Mouse (Mus musculus) midbrain, embryonic 12.5 days (tissue): Measurements from ENCODE around the gene Rsph14. TPM values are rescaled to one million over a fixed set of nuclear protein-coding genes. Genes with fewer than 3 reads are reported as not detected.
A peak's percentile ranks its signal among the peaks of the same experiment; 100 is the strongest.

Experiments
- ATAC-seq: fragments of 200-750 bp; cut with Nextera tagmentation; 2 replicates; pipeline ENCODE4 v1.8.0; 2017; ENCODE audit warnings: low read depth, moderate TSS enrichment, moderate library complexity; ENCODE audit not compliant: low FRiP score
- H3K27ac ChIP-seq: fragments of 300-500 bp; sonication (generic); replicated peaks from 2 replicates; pipeline ENCODE4 v1.5.1; 2016; ENCODE audit warnings: mild to moderate bottlenecking
- H3K27me3 ChIP-seq: fragments of 300-500 bp; sonication (generic); 2 replicates; pipeline ENCODE4 v1.6.1; 2016; ENCODE audit warnings: mild to moderate bottlenecking
- H3K36me3 ChIP-seq: fragments of 300-500 bp; sonication (generic); 2 replicates; pipeline ENCODE4 v1.6.1; 2016
- H3K4me1 ChIP-seq: fragments of 300-500 bp; sonication (generic); 2 replicates; pipeline ENCODE4 v1.6.1; 2016
- H3K4me2 ChIP-seq: fragments of 300-500 bp; sonication (generic); replicated peaks from 2 replicates; pipeline ENCODE4 v1.6.1; 2016; ENCODE audit warnings: mild to moderate bottlenecking, moderate library complexity
- H3K4me3 ChIP-seq: fragments of 300-500 bp; sonication (generic); 2 replicates; pipeline ENCODE4 v1.5.1; 2016; ENCODE audit warnings: mild to moderate bottlenecking
- H3K9ac ChIP-seq: fragments of 300-500 bp; sonication (generic); replicated peaks from 2 replicates; pipeline ENCODE4 v1.6.1; 2016; ENCODE audit warnings: mild to moderate bottlenecking, moderate library complexity
- H3K9me3 ChIP-seq: fragments of 300-500 bp; sonication (generic); 2 replicates; pipeline ENCODE4 v1.6.1; 2016; ENCODE audit warnings: mild to moderate bottlenecking
- WGBS: fragments of 180-500 bp; shearing (Covaris S2); methylation state at CpG from one replicate; pipeline ENCODE4 v1.1.7; 2016; 5-methylcytosine and 5-hydroxymethylcytosine counted together
- polyA plus RNA-seq: library from polyadenylated mRNA; unstranded; fragments of >200 nt; fragmentation: Nextera tagmentation; extraction: Ambion mirVana; gene quantifications from 2 replicates; pipeline ENCODE4 v1.2.1, GENCODE M21; 2016

Gene Rsph14
- polyA plus RNA-seq, 1 experiment from 2014 or later = not detected

- peak overlapping the region; percentile 87 for H3K9ac ChIP-seq
- 1% methylated on average over 71 of the region's 71 CpGs for WGBS
- 0 out of 2 replicates have a peak overlapping the region, but pooled peaks have one; percentile 84 for H3K27ac ChIP-seq
- H3K9me3 ChIP-seq = no peaks in the 10 kb centered on the region
- H3K36me3 ChIP-seq = 0 out of 2 replicates have a peak, but pooled peaks cover 5% of the 10 kb centered on the region
- peak overlapping the region; percentile 93 for H3K4me3 ChIP-seq
- peaks cover 69% of the 10 kb centered on the region for H3K4me1 ChIP-seq
- peaks cover 21% of the 10 kb centered on the region for H3K27me3 ChIP-seq
- ATAC-seq = no peak
- peak overlapping the region; percentile 73 for H3K4me2 ChIP-seq
Measured at GRCm38 (mm10) chr10:75061341-75062188, 29.2 kb upstream of the Rsph14 start.

GRCm38 (mm10) chr10:75060843-75061235 is 28.5 kb upstream of the Rsph14 start:
- whole genome bisulfite sequencing = 0% methylated on average over 44 of the region's 48 CpGs
- H3K4me3 ChIP-seq = peak overlapping the region; percentile 93
- peak overlapping the region; percentile 73 for H3K4me2 ChIP-seq
- 0 out of 2 replicates have a peak, but pooled peaks cover 3% of the 10 kb centered on the region for H3K36me3 ChIP-seq
- peaks cover 72% of the 10 kb centered on the region for H3K4me1 ChIP-seq
- H3K9ac ChIP-seq = peak overlapping the region; percentile 87
- H3K27me3 ChIP-seq = peaks cover 21% of the 10 kb centered on the region
- H3K9me3 ChIP-seq = no peaks in the 10 kb centered on the region
- H3K27ac ChIP-seq = peak overlapping the region; percentile 84
- peak; percentile 23 for ATAC-seq

DNA sequence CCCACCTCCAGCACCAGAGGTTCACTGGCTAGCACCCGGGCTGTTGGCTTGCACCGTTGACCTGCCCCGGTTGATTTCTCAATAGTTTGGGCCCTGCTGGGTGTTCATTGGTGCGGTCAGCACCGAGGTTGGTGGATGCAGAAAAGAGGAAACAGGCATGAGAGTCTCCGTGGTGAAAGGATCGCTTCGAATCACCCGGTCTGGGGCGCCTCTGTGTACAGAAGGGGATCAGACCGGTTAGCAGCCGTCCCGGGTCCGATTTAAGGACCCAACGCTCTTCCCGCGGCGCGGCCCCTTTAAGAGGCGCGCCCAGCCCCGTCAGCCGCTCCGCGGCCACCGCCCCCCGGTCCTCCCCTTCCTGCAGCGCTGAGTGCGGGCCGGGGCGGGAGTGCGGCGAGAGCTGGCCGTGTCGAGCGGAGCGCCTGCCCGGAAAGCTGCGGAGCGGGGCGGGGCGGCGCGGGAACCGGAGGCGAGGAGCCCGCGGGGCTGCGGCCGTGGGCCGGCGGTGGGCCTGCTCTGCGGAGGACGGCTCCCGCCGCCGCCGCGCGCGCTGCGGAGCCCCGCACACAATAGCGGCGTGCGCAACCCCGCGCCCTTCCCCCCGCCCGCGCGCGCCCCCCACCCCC is 27.9 kb upstream of the Rsph14 start, which contains the start of gene Bcr:
Gene Bcr (plus strand): TSS at position 376 of the 626 bp plus-strand sequence.
- Histone ChIP-seq H3K9ac (peak within 1 kb of the TSS; percentile 87), H3K27me3 (peaks cover 21% of the 10 kb centered on the region), H3K4me1 (peaks cover 69% of the 10 kb centered on the region), H3K36me3 (no peaks in the 10 kb centered on the region), H3K9me3 (no peaks in the 10 kb centered on the region), H3K4me3 (peak within 1 kb of the TSS; percentile 93), H3K4me2 (peak within 1 kb of the TSS; percentile 73), H3K27ac (peak within 1 kb of the TSS; percentile 84)
- WGBS = 0% methylated on average over 33 of the region's 73 CpGs
- peak; percentile 83 for ATAC-seq

GRCm38 (mm10) chr10:75059396-75059795 is 27.0 kb upstream of the Rsph14 start:
- H3K27me3 ChIP-seq = peaks cover 21% of the 10 kb centered on the region
- ATAC-seq = no peak
- H3K4me3 ChIP-seq = peak overlapping the region; percentile 93
- WGBS = under 1% methylated on average over 11 of the region's 11 CpGs
- no peak overlapping the region for H3K27ac ChIP-seq
- peak overlapping the region; percentile 73 for H3K4me2 ChIP-seq
- no peak overlapping the region for H3K9ac ChIP-seq
- H3K9me3 ChIP-seq = no peaks in the 10 kb centered on the region
- H3K4me1 ChIP-seq = peaks cover 61% of the 10 kb centered on the region
- no peaks in the 10 kb centered on the region for H3K36me3 ChIP-seq

GRCm38 (mm10) chr10:75058761-75059395 is 26.5 kb upstream of the Rsph14 start:
- H3K4me3 ChIP-seq = no peak overlapping the region
- no peaks in the 10 kb centered on the region for H3K9me3 ChIP-seq
- no peak overlapping the region; the same call in 1 of the 2 replicates for H3K27ac ChIP-seq
- peak overlapping the region; percentile 73 for H3K4me2 ChIP-seq
- WGBS = 9% methylated on average over 9 of the region's 9 CpGs
- no peak for ATAC-seq
- no peak overlapping the region for H3K9ac ChIP-seq
- no peaks in the 10 kb centered on the region for H3K36me3 ChIP-seq
- H3K27me3 ChIP-seq = peaks cover 21% of the 10 kb centered on the region
- H3K4me1 ChIP-seq = peaks cover 56% of the 10 kb centered on the region

DNA sequence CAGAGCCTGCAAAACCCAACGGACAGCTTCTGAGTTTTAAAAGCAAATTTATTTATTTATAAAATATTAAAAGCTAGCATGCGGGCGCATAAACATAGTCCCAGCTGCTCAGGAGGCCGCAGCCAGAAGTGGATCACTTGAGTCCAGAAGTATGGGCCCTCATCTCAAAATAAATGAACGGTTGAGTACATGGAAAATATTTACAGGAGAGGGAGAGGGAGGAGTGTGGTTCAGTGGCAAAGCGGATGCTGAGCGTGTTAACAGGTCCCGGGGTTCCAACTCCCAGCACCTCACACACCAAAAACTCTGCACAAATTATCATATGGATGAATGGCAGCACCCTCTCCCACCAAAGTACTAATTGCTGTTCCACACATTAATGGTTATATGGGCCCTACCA is 25.9 kb upstream of the Rsph14 start:
- ATAC-seq = no peak
- WGBS = 67% methylated on average over 8 of the region's 8 CpGs
- Histone ChIP-seq H3K4me1 (peaks cover 50% of the 10 kb centered on the region), H3K4me2 (no peak overlapping the region), H3K36me3 (no peaks in the 10 kb centered on the region), H3K4me3 (no peak overlapping the region), H3K9ac (no peak overlapping the region), H3K9me3 (no peaks in the 10 kb centered on the region), H3K27ac (no peak overlapping the region), H3K27me3 (peaks cover 21% of the 10 kb centered on the region)

GRCm38 (mm10) chr10:75056255-75056654 is 23.9 kb upstream of the Rsph14 start:
- Histone ChIP-seq H3K4me3 (no peak overlapping the region), H3K27me3 (peaks cover 7% of the 10 kb centered on the region), H3K9ac (no peak overlapping the region), H3K4me1 (peaks cover 29% of the 10 kb centered on the region), H3K9me3 (no peaks in the 10 kb centered on the region), H3K27ac (peak overlapping the region; percentile 65), H3K36me3 (no peaks in the 10 kb centered on the region), H3K4me2 (no peak overlapping the region)
- WGBS = 2% methylated on average over 4 of the region's 4 CpGs
- 0 out of 2 replicates have a peak, but pooled peaks have one; percentile 27 for ATAC-seq

GRCm38 (mm10) chr10:75055672-75056071 is 23.3 kb upstream of the Rsph14 start:
- H3K27ac ChIP-seq = peak overlapping the region; percentile 65
- no peak for ATAC-seq

DNA sequence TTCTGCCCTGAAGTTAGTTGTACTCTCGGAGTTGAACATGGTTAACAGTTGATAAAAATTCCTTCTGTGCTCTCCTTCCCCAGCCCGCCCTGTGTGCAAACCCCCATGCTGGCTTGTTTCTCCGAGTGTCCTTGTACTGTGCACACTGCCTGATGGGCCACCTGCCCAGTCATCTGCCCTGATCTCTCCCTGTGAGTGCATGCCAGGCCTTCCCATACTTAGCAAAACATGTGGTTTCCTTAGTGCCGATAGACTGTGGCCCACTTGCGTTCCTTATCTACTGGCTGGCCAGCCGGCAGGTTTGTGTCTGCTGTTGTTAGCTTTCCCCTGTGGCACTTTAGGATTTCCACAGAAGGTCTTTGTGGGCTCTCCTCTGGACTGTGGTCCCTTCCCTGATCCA is 21.7 kb upstream of the Rsph14 start:
- 83% methylated on average over 6 of the region's 6 CpGs for WGBS
- Histone ChIP-seq H3K4me1 (peaks cover 18% of the 10 kb centered on the region), H3K27me3 (peaks cover 5% of the 10 kb centered on the region; the same call in 1 of the 2 replicates), H3K9me3 (no peaks in the 10 kb centered on the region), H3K4me2 (no peak overlapping the region), H3K27ac (no peak overlapping the region), H3K9ac (no peak overlapping the region), H3K4me3 (no peak overlapping the region), H3K36me3 (no peaks in the 10 kb centered on the region)
- no peak for ATAC-seq

More at GRCm38 (mm10) chr10:75055672-75056071, 23.3 kb upstream of the Rsph14 start:
- Histone ChIP-seq H3K9ac (no peak overlapping the region), H3K9me3 (no peaks in the 10 kb centered on the region), H3K4me1 (peaks cover 27% of the 10 kb centered on the region), H3K27me3 (peaks cover 5% of the 10 kb centered on the region; the same call in 1 of the 2 replicates), H3K4me3 (no peak overlapping the region), H3K36me3 (no peaks in the 10 kb centered on the region), H3K4me2 (no peak overlapping the region)
- WGBS = 66% methylated on average over 5 of the region's 5 CpGs

DNA sequence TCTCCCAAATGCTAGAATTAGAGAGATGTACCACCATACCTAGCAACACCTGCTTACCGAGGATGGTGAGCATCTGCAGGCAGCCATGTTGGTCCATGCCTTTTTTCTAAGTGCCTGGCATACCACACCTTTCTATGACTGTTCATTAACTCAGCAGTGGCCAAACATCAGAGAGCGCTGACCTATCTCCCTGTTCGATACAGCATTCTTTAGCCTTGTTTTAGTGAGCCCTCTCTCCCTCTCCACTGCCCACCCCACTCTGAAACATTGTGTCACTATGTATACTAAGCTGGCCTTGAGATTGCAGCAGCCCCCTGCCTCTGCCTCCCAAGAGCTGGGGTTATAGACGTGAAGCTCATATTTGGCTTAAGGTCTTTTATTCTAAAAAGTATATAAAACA is 21.3 kb upstream of the Rsph14 start:
- H3K27ac ChIP-seq = no peak overlapping the region
- WGBS = 91% methylated on average over 4 of the region's 4 CpGs
- H3K4me3 ChIP-seq = no peak overlapping the region
- no peaks in the 10 kb centered on the region for H3K9me3 ChIP-seq
- H3K4me2 ChIP-seq = no peak overlapping the region
- no peak for ATAC-seq
- H3K36me3 ChIP-seq = no peaks in the 10 kb centered on the region
- H3K9ac ChIP-seq = no peak overlapping the region
- peaks cover 14% of the 10 kb centered on the region for H3K4me1 ChIP-seq
- H3K27me3 ChIP-seq = peaks cover 5% of the 10 kb centered on the region; the same call in 1 of the 2 replicates

GRCm38 (mm10) chr10:75052902-75053301 is 20.5 kb upstream of the Rsph14 start:
- H3K9me3 ChIP-seq = no peaks in the 10 kb centered on the region
- WGBS = 78% methylated on average over 8 of the region's 8 CpGs
- no peak overlapping the region for H3K9ac ChIP-seq
- H3K4me2 ChIP-seq = no peak overlapping the region
- H3K4me1 ChIP-seq = peaks cover 13% of the 10 kb centered on the region
- no peak overlapping the region for H3K4me3 ChIP-seq
- H3K36me3 ChIP-seq = no peaks in the 10 kb centered on the region
- no peak for ATAC-seq
- no peak overlapping the region for H3K27ac ChIP-seq
- H3K27me3 ChIP-seq = 0 out of 2 replicates have a peak, but pooled peaks cover 5% of the 10 kb centered on the region
